Mouse (Mus musculus): ENCODE measurements around the gene Tcn2. TPM values are rescaled to one million over a fixed set of nuclear protein-coding genes. Genes with fewer than 3 reads are reported as not detected.
A peak's percentile ranks its signal among the peaks of the same experiment; 100 is the strongest.

Gene Tcn2
- polyA plus RNA-seq (2015; fragmentation: Nextera tagmentation; extraction: Ambion mirVana), result 233 and 274 TPM in 2 replicates

DNA sequence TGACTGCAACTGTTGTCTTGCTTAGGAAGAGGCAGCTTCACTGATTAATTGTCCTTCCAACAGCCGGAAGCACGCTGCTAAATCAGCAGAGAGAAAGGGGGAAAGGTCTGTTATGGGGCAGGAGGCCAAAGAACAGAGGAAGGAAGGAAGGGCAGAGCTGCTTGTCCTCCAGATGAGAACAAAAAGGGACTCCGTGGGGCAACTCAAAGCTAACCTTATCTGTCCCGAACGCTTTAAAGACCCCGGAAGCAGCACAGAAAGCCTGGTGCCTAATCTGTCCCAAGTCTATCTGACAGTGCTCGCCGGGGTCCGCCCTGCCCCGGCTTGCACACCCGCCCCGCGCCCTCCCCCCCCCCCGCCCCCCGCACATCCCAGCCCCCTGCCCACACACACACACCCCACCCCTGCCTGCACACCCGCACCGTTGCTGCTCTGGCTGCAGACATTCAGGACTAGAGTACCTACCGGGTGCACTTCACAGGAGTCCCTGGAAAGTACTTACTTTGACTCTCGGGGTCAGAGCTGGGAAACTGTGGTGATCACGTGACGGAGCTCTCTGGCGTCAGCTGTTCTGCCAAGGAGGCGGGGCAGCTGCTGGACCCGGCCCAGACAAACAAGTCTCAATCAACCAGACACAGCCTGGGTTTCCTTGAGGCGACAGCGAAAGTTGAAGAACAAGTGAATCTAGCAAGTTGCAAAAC, at the start of gene Tcn2:
Gene Tcn2, minus strand, starts transcription at position 649 of the 701 bp plus-strand sequence.
- WGBS, result under 1% methylated on average over 18 of the region's 26 CpGs
- Histone ChIP-seq H3K9me3 (replicated peaks; ENCODE audit: low read length) (no peaks in the 10 kb centered on the region), H3K27ac (peak within 1 kb of the TSS; percentile 60), H3K4me3 (replicated peaks; ENCODE audit: low read depth, low read length) (peak within 1 kb of the TSS; percentile 46), H3K9ac (ENCODE audit: low read depth, low read length) (peak within 1 kb of the TSS; percentile 67), H3K27me3 (ENCODE audit: insufficient read depth, low read length) (no peaks in the 10 kb centered on the region), H3K4me2 (ENCODE audit: low read length) (peak within 1 kb of the TSS; percentile 76), H3K36me3 (ENCODE audit: insufficient read depth, low read length) (no peaks in the 10 kb centered on the region; the same call in 1 of the 2 replicates), H3K4me1 (replicated peaks; ENCODE audit: insufficient read depth, low read length) (0 out of 2 replicates have a peak, but pooled peaks cover 12% of the 10 kb centered on the region)
- DNase-seq (ENCODE audit: low spot score) (peak; percentile 93), ATAC-seq (replicated peaks; ENCODE audit: low FRiP score, low read depth) (peak; percentile 86)
- TF ChIP-seq CTCF (IDR thresholded peaks at IDR 0.05; ENCODE audit: low read depth), result no peak

DNA sequence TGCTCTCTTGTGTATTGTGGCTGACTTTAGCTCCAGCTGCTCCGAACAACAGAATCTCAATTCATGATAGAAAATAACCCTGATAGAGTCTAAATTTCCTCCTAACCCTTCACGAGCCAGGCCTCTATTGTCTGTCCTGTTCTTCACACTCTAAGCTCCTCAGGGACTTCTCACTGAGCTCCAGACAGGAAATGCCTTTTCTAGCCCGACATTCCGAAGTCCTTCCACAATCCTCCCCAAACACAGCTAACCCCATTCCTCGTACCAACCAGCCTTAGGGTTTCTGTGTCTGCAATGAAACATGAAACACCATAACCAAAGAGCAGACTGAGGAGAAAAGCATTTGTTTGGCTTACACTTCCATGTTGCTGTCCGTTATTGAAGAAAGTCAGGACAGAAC, 49.6 kb upstream of the Tcn2 start:
- no peak overlapping the region for H3K4me3 ChIP-seq (replicated peaks; ENCODE audit: low read depth, low read length)
- no peak overlapping the region for H3K4me2 ChIP-seq (ENCODE audit: low read length)
- H3K36me3 ChIP-seq (ENCODE audit: insufficient read depth, low read length), result peaks cover 23% of the 10 kb centered on the region
- no peak for TF ChIP-seq CTCF (IDR thresholded peaks at IDR 0.05; ENCODE audit: low read depth)
- peak overlapping the region; percentile 20; the same call in 1 of the 2 replicates for H3K27ac ChIP-seq
- no peak overlapping the region for H3K9ac ChIP-seq (ENCODE audit: low read depth, low read length)
- 48% methylated on average over 6 of the region's 6 CpGs for WGBS
- H3K4me1 ChIP-seq (replicated peaks; ENCODE audit: insufficient read depth, low read length), result no peaks in the 10 kb centered on the region; the same call in 1 of the 2 replicates
- no peaks in the 10 kb centered on the region for H3K27me3 ChIP-seq (ENCODE audit: insufficient read depth, low read length)
- ATAC-seq (replicated peaks; ENCODE audit: low FRiP score, low read depth), result no peak
- no peaks in the 10 kb centered on the region for H3K9me3 ChIP-seq (replicated peaks; ENCODE audit: low read length)
- DNase-seq (ENCODE audit: low spot score), result peak; percentile 57

GRCm38 (mm10) chr11:3978421-3978820, 46.5 kb upstream of the Tcn2 start:
- DNase-seq (ENCODE audit: low spot score), result peak; percentile 23

GRCm38 (mm10) chr11:3976678-3977077, 44.7 kb upstream of the Tcn2 start, which contains the start of gene 4930556J24Rik:
Gene 4930556J24Rik (minus strand): TSS chr11:3976778.
- ATAC-seq (replicated peaks; ENCODE audit: low FRiP score, low read depth), result no peak

More at GRCm38 (mm10) chr11:3978421-3978820, 46.5 kb upstream of the Tcn2 start:
- no peaks in the 10 kb centered on the region; the same call in 1 of the 2 replicates for H3K4me1 ChIP-seq (replicated peaks; ENCODE audit: insufficient read depth, low read length)
- no peaks in the 10 kb centered on the region for H3K9me3 ChIP-seq (replicated peaks; ENCODE audit: low read length)
- H3K4me2 ChIP-seq (ENCODE audit: low read length), result no peak overlapping the region
- ATAC-seq (replicated peaks; ENCODE audit: low FRiP score, low read depth), result no peak; the same call in 1 of the 2 replicates
- H3K27me3 ChIP-seq (ENCODE audit: insufficient read depth, low read length), result no peaks in the 10 kb centered on the region
- peaks cover 48% of the 10 kb centered on the region for H3K36me3 ChIP-seq (ENCODE audit: insufficient read depth, low read length)
- no peak overlapping the region for H3K4me3 ChIP-seq (replicated peaks; ENCODE audit: low read depth, low read length)
- no peak overlapping the region for H3K9ac ChIP-seq (ENCODE audit: low read depth, low read length)
- no peak overlapping the region for H3K27ac ChIP-seq
- 52% methylated on average over 5 of the region's 5 CpGs for WGBS
- no peak for TF ChIP-seq CTCF (IDR thresholded peaks at IDR 0.05; ENCODE audit: low read depth)

DNA sequence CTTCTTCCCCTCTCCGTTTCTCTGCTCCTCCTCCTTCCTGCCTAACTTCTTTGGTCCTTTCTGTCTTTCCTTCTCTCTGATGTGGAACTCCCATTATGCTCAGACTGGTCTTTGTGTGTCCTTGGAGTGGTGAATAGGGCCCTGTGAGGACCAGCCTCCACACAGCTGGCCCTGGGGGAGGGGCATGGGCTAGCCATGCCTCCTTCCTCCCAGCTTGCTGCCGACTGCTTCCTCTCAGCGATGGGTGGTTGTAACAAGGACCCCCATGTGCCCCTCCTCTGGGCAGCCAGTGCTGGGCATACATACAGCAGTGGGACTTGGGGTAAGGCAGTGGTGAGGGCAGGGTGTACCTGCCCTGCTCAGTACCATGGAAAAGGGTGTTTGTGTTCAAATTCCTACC, 42.4 kb upstream of the Tcn2 start:
- no peak overlapping the region for H3K27ac ChIP-seq
- no peaks in the 10 kb centered on the region for H3K9me3 ChIP-seq (replicated peaks; ENCODE audit: low read length)
- H3K27me3 ChIP-seq (ENCODE audit: insufficient read depth, low read length), result no peaks in the 10 kb centered on the region
- 86% methylated on average over 3 of the region's 3 CpGs for WGBS
- H3K4me1 ChIP-seq (replicated peaks; ENCODE audit: insufficient read depth, low read length), result no peaks in the 10 kb centered on the region
- no peak for DNase-seq (ENCODE audit: low spot score)
- H3K4me3 ChIP-seq (replicated peaks; ENCODE audit: low read depth, low read length), result no peak overlapping the region
- peaks cover 76% of the 10 kb centered on the region for H3K36me3 ChIP-seq (ENCODE audit: insufficient read depth, low read length)
- no peak for TF ChIP-seq CTCF (IDR thresholded peaks at IDR 0.05; ENCODE audit: low read depth)
- no peak overlapping the region for H3K9ac ChIP-seq (ENCODE audit: low read depth, low read length)
- H3K4me2 ChIP-seq (ENCODE audit: low read length), result no peak overlapping the region
- ATAC-seq (replicated peaks; ENCODE audit: low FRiP score, low read depth), result no peak

More at GRCm38 (mm10) chr11:3976678-3977077, 44.7 kb upstream of the Tcn2 start, which contains the start of gene 4930556J24Rik:
- H3K36me3 ChIP-seq (ENCODE audit: insufficient read depth, low read length), result peaks cover 56% of the 10 kb centered on the region
- H3K4me2 ChIP-seq (ENCODE audit: low read length), result no peak within 1 kb of the TSS
- H3K4me3 ChIP-seq (replicated peaks; ENCODE audit: low read depth, low read length), result no peak within 1 kb of the TSS
- H3K4me1 ChIP-seq (replicated peaks; ENCODE audit: insufficient read depth, low read length), result no peaks in the 10 kb centered on the region
- H3K9ac ChIP-seq (ENCODE audit: low read depth, low read length), result no peak within 1 kb of the TSS
- DNase-seq (ENCODE audit: low spot score), result no peak
- no peak for TF ChIP-seq CTCF (IDR thresholded peaks at IDR 0.05; ENCODE audit: low read depth)
- H3K27ac ChIP-seq, result no peak within 1 kb of the TSS
- no peaks in the 10 kb centered on the region for H3K9me3 ChIP-seq (replicated peaks; ENCODE audit: low read length)
- WGBS, result 97% methylated on average over 6 of the region's 6 CpGs
- H3K27me3 ChIP-seq (ENCODE audit: insufficient read depth, low read length), result no peaks in the 10 kb centered on the region

DNA sequence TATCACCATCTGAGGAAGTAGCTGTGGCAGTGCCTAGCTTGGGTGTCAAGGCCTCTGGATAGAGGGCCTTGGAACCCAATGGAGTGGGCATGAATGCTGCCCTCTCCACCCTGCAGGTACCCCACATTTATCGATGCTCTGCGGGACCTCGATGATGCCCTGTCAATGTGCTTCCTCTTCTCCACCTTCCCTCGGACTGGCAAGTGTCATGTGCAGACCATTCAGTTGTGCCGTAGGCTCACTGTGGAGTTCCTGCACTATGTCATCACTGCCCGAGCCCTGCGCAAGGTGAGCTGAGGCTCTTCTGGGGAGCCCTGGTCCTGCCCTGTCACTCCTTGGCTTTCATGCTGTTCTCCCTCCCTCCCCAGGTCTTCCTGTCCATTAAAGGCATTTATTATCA, 41.1 kb upstream of the Tcn2 start:
- peaks cover 78% of the 10 kb centered on the region for H3K36me3 ChIP-seq (ENCODE audit: insufficient read depth, low read length)
- no peaks in the 10 kb centered on the region for H3K9me3 ChIP-seq (replicated peaks; ENCODE audit: low read length)
- DNase-seq (ENCODE audit: low spot score) (no peak), ATAC-seq (replicated peaks; ENCODE audit: low FRiP score, low read depth) (no peak)
- no peak overlapping the region for H3K4me3 ChIP-seq (replicated peaks; ENCODE audit: low read depth, low read length)
- no peak overlapping the region for H3K4me2 ChIP-seq (ENCODE audit: low read length)
- TF ChIP-seq CTCF (IDR thresholded peaks at IDR 0.05; ENCODE audit: low read depth), result no peak
- no peaks in the 10 kb centered on the region for H3K27me3 ChIP-seq (ENCODE audit: insufficient read depth, low read length)
- no peaks in the 10 kb centered on the region for H3K4me1 ChIP-seq (replicated peaks; ENCODE audit: insufficient read depth, low read length)
- H3K9ac ChIP-seq (ENCODE audit: low read depth, low read length), result no peak overlapping the region
- H3K27ac ChIP-seq, result no peak overlapping the region
- 96% methylated on average over 7 of the region's 7 CpGs for WGBS

All from kidney, postnatal 0 days (tissue).